Mouse (Mus musculus): ENCODE data around the gene Hrh2. TPM values are rescaled to one million over a fixed set of nuclear protein-coding genes. Genes with fewer than 3 reads are reported as not detected.

Hrh2 gene
- polyA plus RNA-seq, 1 experiment: 0.76 TPM

Other genes with a start within 250 kb of the Hrh2 start
- 0.03 TPM in 1 of 2 replicates, not detected in the other for gene Drd1, start 136.4 kb upstream of the Hrh2 start, polyA plus RNA-seq (2012; rRNA removed)
- gene Sfxn1, start 120.3 kb upstream of the Hrh2 start, polyA plus RNA-seq (2012; rRNA removed): 39.5 and 70.7 TPM in 2 replicates
- 4.5 and 5.2 TPM in 2 replicates for gene Cplx2, start 179.2 kb downstream of the Hrh2 start, polyA plus RNA-seq (2012; rRNA removed)

Measured in large intestine, adult 2 months (tissue).